Mouse (Mus musculus) G1E (cell line): ENCODE results near the gene Naa35.

Experiments
- CTCF ChIP-seq: IDR thresholded peaks from 2 replicates; pipeline ENCODE4 v1.5.1; 2012; ENCODE audit warnings: low read depth, low read length, inconsistent platforms, mixed read lengths
- GATA1 ChIP-seq: IDR thresholded peaks from 2 replicates; pipeline ENCODE4 v1.6.1; 2012; ENCODE audit warnings: borderline replicate concordance, low read length, inconsistent platforms, mixed read lengths
- POLR2AphosphoS5 ChIP-seq: IDR thresholded peaks from 2 replicates; pipeline ENCODE4 v1.6.1; 2012; ENCODE audit warnings: low read depth, low read length, inconsistent platforms; ENCODE audit not compliant: insufficient replicate concordance
- TAL1 ChIP-seq: conservative IDR thresholded peaks from 2 replicates; pipeline ENCODE4 v1.6.1; 2012; ENCODE audit warnings: low read depth, low read length, inconsistent platforms, mixed read lengths

GRCm38 (mm10) chr13:59613868-59614267, 28.8 kb downstream of the Naa35 start:
- TF ChIP-seq CTCF = no peak
- TF ChIP-seq GATA1 = no peak
- TF ChIP-seq POLR2AphosphoS5 = no peak
- TF ChIP-seq TAL1 = no peak
